34 mouse cellular contexts compared by ENCODE assay signal in the genomic region with DNA sequence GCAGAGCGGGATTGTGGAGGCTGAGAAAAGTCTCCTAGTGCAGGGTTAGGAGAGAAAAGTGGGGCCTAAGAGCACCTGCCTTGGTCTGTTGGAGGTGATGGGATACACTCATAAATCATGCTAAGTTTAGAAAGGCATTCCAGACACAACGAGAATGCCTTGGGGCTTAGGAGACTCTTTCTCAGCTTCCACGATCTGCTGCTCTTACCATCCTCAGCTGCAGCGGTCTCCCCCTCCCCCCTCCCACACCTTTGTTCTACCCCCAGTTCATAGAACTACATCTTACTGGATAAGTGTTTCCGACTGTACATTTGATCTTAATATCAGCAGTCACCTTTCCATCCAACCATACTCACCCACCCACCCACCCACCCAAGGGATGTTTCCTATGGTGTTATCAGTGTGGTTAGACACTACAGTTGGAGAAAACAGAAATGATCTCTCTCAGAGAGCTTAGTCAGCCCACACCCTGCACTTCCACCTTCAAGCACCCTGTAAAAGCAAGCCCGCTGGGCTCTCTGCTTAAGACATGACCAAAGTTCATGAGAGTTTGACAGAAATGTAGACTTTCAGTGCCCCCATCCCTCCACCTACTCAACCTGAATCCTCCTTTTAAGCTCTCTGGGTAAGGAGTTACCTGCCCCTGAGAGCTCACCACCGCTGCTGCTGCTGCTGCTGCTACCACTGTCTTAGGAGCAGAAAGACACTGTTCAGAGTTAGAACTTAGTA. TPM values are rescaled to one million over a fixed set of nuclear protein-coding genes. Genes with fewer than 3 reads are reported as not detected.
DNase-seq lines count a peak whose midpoint lies in the region; ATAC-seq and TF ChIP-seq lines count a peak whose summit lies in the region.
"Had no signal": no experiment of that assay in that cellular context is flagged by ENCODE, and none has a peak within 500 bp of the region (broad histone marks: within the 10 kb centered on the region; RNA-seq: fewer than 3 reads in every experiment).

No protein-coding gene starts in this region.

- peak in 1 of 2 experiments; percentile 81; a peak in 2 of 4 replicates for TF ChIP-seq EP300 in MEL (IDR thresholded peaks at IDR 0.05; ENCODE audit: low read depth in 1 of 2, low read length in 2 of 2)

- peak in 1 of 2 experiments; percentile 67; a peak in 2 of 4 replicates for TF ChIP-seq POLR2A in MEL (IDR thresholded peaks at IDR 0.05; ENCODE audit: control insufficient read depth in 1 of 2, insufficient read depth in 1 of 2, low read depth in 1 of 2, low read length in 2 of 2, poor library complexity in 1 of 2)

- TF ChIP-seq RAD21 in MEL (IDR thresholded peaks at IDR 0.05; ENCODE audit: low read depth, low read length), result no peak

- H3K36me3 ChIP-seq in MEL (ENCODE audit: control insufficient read depth in 1 of 2, insufficient read depth in 2 of 2, low read length in 2 of 2), result peaks cover 0 to 26% of the 10 kb centered on the region in 2 experiments; a peak in 2 of 4 replicates
- H3K36me3 ChIP-seq in forebrain, embryonic 12.5 days (replicated peaks), result no peaks in the 10 kb centered on the region
- H3K36me3 ChIP-seq: embryonic facial prominence, embryonic 13.5 days; kidney, embryonic 15.5 days; limb, embryonic 12.5 days; lung, embryonic 15.5 days; midbrain, embryonic 13.5 days; neural tube, embryonic 15.5 days had no signal

- H3K9ac ChIP-seq in MEL (ENCODE audit: control insufficient read depth, low read depth, low read length, poor library complexity, severe bottlenecking), result peak overlapping the region; percentile 70
- no peak overlapping the region for H3K9ac ChIP-seq in forebrain, embryonic 12.5 days
- H3K9ac ChIP-seq: embryonic facial prominence, embryonic 13.5 days; hindbrain, embryonic 14.5 days; kidney, embryonic 15.5 days; limb, embryonic 12.5 days; lung, embryonic 15.5 days; midbrain, embryonic 13.5 days; neural tube, embryonic 15.5 days had no signal

- peaks cover 25 to 45% of the 10 kb centered on the region in 2 experiments for H3K4me1 ChIP-seq in MEL (ENCODE audit: control insufficient read depth in 1 of 2, insufficient read depth in 2 of 2, low read length in 2 of 2)
- H3K4me1 ChIP-seq in forebrain, embryonic 12.5 days, result no peaks in the 10 kb centered on the region
- H3K4me1 ChIP-seq: lung, embryonic 15.5 days; midbrain, embryonic 13.5 days; neural tube, embryonic 15.5 days had no signal

- H3K27me3 ChIP-seq in MEL (ENCODE audit: control insufficient read depth in 1 of 2, insufficient read depth in 2 of 2, low read length in 2 of 2), result no peaks in the 10 kb centered on the region
- peaks cover 3% of the 10 kb centered on the region; the same call in 1 of the 2 replicates for H3K27me3 ChIP-seq in forebrain, embryonic 12.5 days
- H3K27me3 ChIP-seq: embryonic facial prominence, embryonic 13.5 days; kidney, embryonic 15.5 days; limb, embryonic 12.5 days; lung, embryonic 15.5 days; midbrain, embryonic 13.5 days; neural tube, embryonic 15.5 days had no signal

- no peaks in the 10 kb centered on the region for H3K79me2 ChIP-seq in MEL (ENCODE audit: control insufficient read depth, insufficient read depth, low read length, poor library complexity)

- peak; percentile 49 for DNase-seq in CD4-positive, CD25-positive, alpha-beta regulatory T cell, adult 2 months (ENCODE audit: low read depth, low spot score)
- peak; percentile 92 for DNase-seq in MEL (ENCODE audit: low read depth, low spot score)
- DNase-seq in induced T-regulatory cell, adult 2 months (ENCODE audit: low read depth), result peak; percentile 53
- peak; percentile 51 for DNase-seq in thymus, postnatal 25 days
- DNase-seq in heart, adult 18-20 months, result no peak
- DNase-seq in heart, adult 11 months, result no peak
- DNase-seq: adrenal gland, postnatal 10 days; B cell, adult 2 months; cerebellum, adult 8-10 months; cerebellum, postnatal 36 days; gastrocnemius, postnatal 10 days; kidney, adult 18-20 months; kidney, postnatal 25 days; retina, postnatal 1 day; right cerebral cortex, postnatal 14 days had no signal

- H3K4me2 ChIP-seq in forebrain, embryonic 12.5 days, result no peak overlapping the region
- H3K4me2 ChIP-seq: embryonic facial prominence, embryonic 13.5 days; heart, embryonic 11.5 days; hindbrain, embryonic 14.5 days; kidney, embryonic 15.5 days; limb, embryonic 12.5 days; lung, embryonic 15.5 days; midbrain, embryonic 13.5 days; neural tube, embryonic 15.5 days had no signal

- no peaks in the 10 kb centered on the region for H3K9me3 ChIP-seq in MEL (replicated peaks; ENCODE audit: insufficient read depth, low read length)
- no peaks in the 10 kb centered on the region for H3K9me3 ChIP-seq in forebrain, embryonic 12.5 days
- H3K9me3 ChIP-seq: embryonic facial prominence, embryonic 13.5 days; kidney, embryonic 15.5 days; limb, embryonic 12.5 days; lung, embryonic 15.5 days; megakaryocyte, embryonic 14.5 days; midbrain, embryonic 13.5 days; neural tube, embryonic 15.5 days had no signal

- ATAC-seq in forebrain, embryonic 12.5 days (ENCODE audit: low FRiP score), result no peak
- ATAC-seq: midbrain, embryonic 13.5 days had no signal

- 84% methylated on average over 7 of the region's 7 CpGs for WGBS in forebrain, embryonic 12.5 days

- peak overlapping the region; percentile 99 for H3K27ac ChIP-seq in MEL (ENCODE audit: control insufficient read depth, low read depth, low read length)
- no peak overlapping the region for H3K27ac ChIP-seq in forebrain, embryonic 12.5 days
- H3K27ac ChIP-seq: embryonic facial prominence, embryonic 13.5 days; hindbrain, embryonic 14.5 days; kidney, embryonic 15.5 days; limb, embryonic 12.5 days; lung, embryonic 15.5 days; midbrain, embryonic 13.5 days; neural tube, embryonic 15.5 days had no signal

- H3K4me3 ChIP-seq in MEL (ENCODE audit: control insufficient read depth in 1 of 2, insufficient read depth in 1 of 2, low read depth in 2 of 2, low read length in 2 of 2), result peak overlapping the region; percentile 39 to 42
- H3K4me3 ChIP-seq in forebrain, embryonic 12.5 days (replicated peaks), result no peak overlapping the region
- H3K4me3 ChIP-seq: embryonic facial prominence, embryonic 13.5 days; erythroblast, embryonic 14.5 days; kidney, embryonic 15.5 days; limb, embryonic 12.5 days; lung, embryonic 15.5 days; megakaryocyte, embryonic 14.5 days; midbrain, embryonic 13.5 days; neural tube, embryonic 15.5 days had no signal

- no peak for TF ChIP-seq CTCF in MEL (IDR thresholded peaks at IDR 0.05 in 2 of 3, conservative IDR thresholded peaks at IDR 0.05 in 1 of 3; ENCODE audit: control insufficient read depth in 1 of 3, insufficient read depth in 1 of 3, low read depth in 2 of 3, low read length in 3 of 3, poor library complexity in 1 of 3, severe bottlenecking in 1 of 3)

TF ChIP-seq in MEL, 35 proteins besides CTCF, POLR2A, EP300 and RAD21 (continues in another document):
- TF ChIP-seq ZMIZ1 (IDR thresholded peaks at IDR 0.05; ENCODE audit: low read depth, low read length) (0 out of 2 replicates have a peak, but pooled peaks have one; percentile 28), NELFE (IDR thresholded peaks at IDR 0.05; ENCODE audit: low read depth, low read length) (peak; percentile 63), TCF12 (IDR thresholded peaks at IDR 0.05; ENCODE audit: low read depth, low read length) (peak; percentile 50), ZKSCAN1 (IDR thresholded peaks at IDR 0.05; ENCODE audit: low read depth, low read length) (peak; percentile 97), TAL1 (IDR thresholded peaks at IDR 0.05; ENCODE audit: low read length) (no peak), MYB (IDR thresholded peaks at IDR 0.05; ENCODE audit: low read depth, low read length) (peak; percentile 50; the same call in 1 of the 2 replicates), MYC (IDR thresholded peaks at IDR 0.05; ENCODE audit: low read depth, low read length) (no peak), USF2 (IDR thresholded peaks at IDR 0.05; ENCODE audit: borderline replicate concordance in 1 of 2, insufficient read depth in 1 of 2, low read depth in 1 of 2, low read length in 2 of 2) (no peak), TBP (IDR thresholded peaks at IDR 0.05; ENCODE audit: low read depth, low read length) (peak; percentile 65; the same call in 1 of the 2 replicates), MAZ (IDR thresholded peaks at IDR 0.05; ENCODE audit: low read depth, low read length) (peak; percentile 63; the same call in 1 of the 2 replicates), ZNF384 (IDR thresholded peaks at IDR 0.05; ENCODE audit: low read depth, low read length) (no peak), MXI1 (IDR thresholded peaks at IDR 0.05; ENCODE audit: low read depth, low read length) (no peak), E2F4 (IDR thresholded peaks at IDR 0.05; ENCODE audit: borderline replicate concordance, low read depth, low read length) (no peak), SMC3 (IDR thresholded peaks at IDR 0.05; ENCODE audit: low read depth, low read length) (no peak), MEF2A (IDR thresholded peaks at IDR 0.05; ENCODE audit: extremely low read depth, insufficient replicate concordance, low read depth, low read length, poor library complexity, severe bottlenecking) (no peak), MAX (IDR thresholded peaks at IDR 0.05; ENCODE audit: low read length) (no peak), JUND (IDR thresholded peaks at IDR 0.05; ENCODE audit: low read depth, low read length) (no peak), ELF1 (IDR thresholded peaks at IDR 0.05; ENCODE audit: low read depth, low read length) (no peak), NRF1 (IDR thresholded peaks at IDR 0.05; ENCODE audit: insufficient read depth, low read depth, low read length, poor library complexity, severe bottlenecking) (no peak), CHD1 (IDR thresholded peaks at IDR 0.05; ENCODE audit: low read depth, low read length) (no peak), POLR2AphosphoS2 (IDR thresholded peaks at IDR 0.05; ENCODE audit: low read length) (no peak), GABPA (IDR thresholded peaks at IDR 0.05; ENCODE audit: low read depth, low read length) (no peak), UBTF (IDR thresholded peaks at IDR 0.05; ENCODE audit: borderline replicate concordance, insufficient read depth, low read depth, low read length) (no peak), ZC3H11A (IDR thresholded peaks at IDR 0.05; ENCODE audit: low read depth, low read length) (no peak)

RNA-seq across cellular contexts. Expression of a gene that starts 3.3 kb away (rescaled TPM):
- total RNA-seq in MEL (2012; rRNA removed), result not detected in 2 replicates
- not detected for polyA plus RNA-seq in MEL (2012; ENCODE audit: insufficient read depth in 1 of 2, insufficient read length in 2 of 2, low read depth in 1 of 2, low replicate concordance in 2 of 2, missing spikeins in 1 of 2)
- under 1 TPM in 1 of 2 experiments, not detected in 1; 0.13 TPM for total RNA-seq in heart, adult 18-20 months (2021)
- 0.11 and 0.47 TPM in 2 replicates for polyA plus RNA-seq in forebrain, embryonic 12.5 days (2016; fragmentation: Nextera tagmentation; extraction: Ambion mirVana)
- total RNA-seq: adrenal gland, postnatal 10 days; gastrocnemius, postnatal 10 days; granulocyte monocyte progenitor cell, adult 5-6 weeks; hematopoietic stem cell, adult 5-6 weeks; layer of hippocampus, adult 18-20 months; layer of hippocampus, postnatal 10 days; monocyte, adult 5-6 weeks had no signal
- polyA plus RNA-seq: erythroblast, embryonic 14.5 days; forebrain, embryonic 11.5 days; hindbrain, embryonic 14.5 days; limb, embryonic 12.5 days; midbrain, embryonic 13.5 days; neural tube, embryonic 15.5 days had no signal

RNA-seq across cellular contexts. Expression of a gene that starts 25.4 kb away (rescaled TPM):
- total RNA-seq in MEL (2012; rRNA removed), result not detected in 2 replicates
- not detected for polyA plus RNA-seq in MEL (2012; ENCODE audit: insufficient read depth in 1 of 2, insufficient read length in 2 of 2, low read depth in 1 of 2, low replicate concordance in 2 of 2, missing spikeins in 1 of 2)
- total RNA-seq in heart, adult 18-20 months (2021), result under 1 TPM in 1 of 2 experiments, not detected in 1; 0.41 TPM
- polyA plus RNA-seq in forebrain, embryonic 12.5 days (2016; fragmentation: Nextera tagmentation; extraction: Ambion mirVana), result 0.18 and 0.22 TPM in 2 replicates
- total RNA-seq: adrenal gland, postnatal 10 days; gastrocnemius, postnatal 10 days; granulocyte monocyte progenitor cell, adult 5-6 weeks had no signal
- polyA plus RNA-seq: erythroblast, embryonic 14.5 days; forebrain, embryonic 11.5 days; heart, embryonic 11.5 days; hindbrain, embryonic 14.5 days; intestine, embryonic 14.5 days; kidney, embryonic 15.5 days; limb, embryonic 12.5 days; lung, embryonic 15.5 days; midbrain, embryonic 13.5 days; neural tube, embryonic 15.5 days; stomach, embryonic 14.5 days had no signal

Comparison
In these comparisons a context has a peak if more than half of its experiments do, and no peak if none do; other contexts are left out.
1. DNase-seq: peak in CD4-positive, CD25-positive, alpha-beta regulatory T cell, adult 2 months (single experiment), MEL (single experiment), induced T-regulatory cell, adult 2 months (single experiment) and thymus, postnatal 25 days (single experiment); none in heart, adult 18-20 months (0 of 2) and heart, adult 11 months (single experiment).